9 mouse cellular contexts compared by ENCODE assay signal in genomic region chr4:118171006-118171405, GRCm38 (mm10). TPM values are rescaled to one million over a fixed set of nuclear protein-coding genes. Genes with fewer than 3 reads are reported as not detected.
A peak's percentile ranks its signal among the peaks of the same experiment; 100 is the strongest.
DNase-seq lines count a peak whose midpoint lies in the region; ATAC-seq lines count a peak whose summit lies in the region.
"Had no signal": no experiment of that assay in that cellular context is flagged by ENCODE, and none has a peak within 500 bp of the region (broad histone marks: within the 10 kb centered on the region; RNA-seq: fewer than 3 reads in every experiment).

No protein-coding gene starts in this region.

- no peak overlapping the region for H3K9ac ChIP-seq in limb, embryonic 11.5 days (ENCODE audit: low read length)
- H3K9ac ChIP-seq: heart, embryonic 13.5 days; limb, embryonic 15.5 days had no signal

- no peak overlapping the region for H3K4me3 ChIP-seq in limb, embryonic 11.5 days (ENCODE audit: low read depth, low read length)
- no peak overlapping the region for H3K4me3 ChIP-seq in limb, embryonic 10.5 days
- H3K4me3 ChIP-seq: heart, embryonic 13.5 days; limb, embryonic 15.5 days had no signal

- no peaks in the 10 kb centered on the region for H3K9me3 ChIP-seq in limb, embryonic 11.5 days (ENCODE audit: control insufficient read depth, low read length)
- H3K9me3 ChIP-seq in limb, embryonic 10.5 days (replicated peaks) = no peaks in the 10 kb centered on the region
- H3K9me3 ChIP-seq: heart, embryonic 13.5 days; limb, embryonic 15.5 days had no signal

- 89% methylated on average over 9 of the region's 9 CpGs for WGBS in limb, embryonic 11.5 days
- WGBS in limb, embryonic 10.5 days = 84% methylated on average over 9 of the region's 9 CpGs

- H3K4me2 ChIP-seq in limb, embryonic 11.5 days (ENCODE audit: low read depth, severe bottlenecking) = no peak overlapping the region
- H3K4me2 ChIP-seq: heart, embryonic 13.5 days; limb, embryonic 15.5 days had no signal

- intact Hi-C loops in gastrocnemius, postnatal 14 days (cut with DNase I; ENCODE audit: low total_unique reads) = no loop called here

- DNase-seq in limb, embryonic 11.5 days (ENCODE audit: low spot score) = peak; percentile 36
- no peak for DNase-seq in limb, embryonic 10.5 days (ENCODE audit: low spot score)
- DNase-seq in ES-CJ7 (ENCODE audit: low read depth, low spot score) = peak; percentile 78
- peak; percentile 14 for DNase-seq in c-Kit-positive CD71-positive TER-119-positive erythroid progenitor cells, embryonic 14.5 days (ENCODE audit: low spot score)
- peak; percentile 17 for DNase-seq in retina, postnatal 1 day
- no peak for DNase-seq in gastrocnemius, postnatal 14 days
- DNase-seq in layer of hippocampus, adult 9-10 months (ENCODE audit: low spot score) = no peak

- peaks cover 51% of the 10 kb centered on the region for H3K36me3 ChIP-seq in limb, embryonic 11.5 days (ENCODE audit: control insufficient read depth, insufficient read depth, low read length)
- peaks cover 99% of the 10 kb centered on the region for H3K36me3 ChIP-seq in limb, embryonic 10.5 days

- H3K27me3 ChIP-seq in limb, embryonic 11.5 days (ENCODE audit: control insufficient read depth, insufficient read depth, low read length) = no peaks in the 10 kb centered on the region
- no peaks in the 10 kb centered on the region for H3K27me3 ChIP-seq in limb, embryonic 10.5 days (ENCODE audit: low read depth, poor library complexity, severe bottlenecking)
- H3K27me3 ChIP-seq: heart, embryonic 13.5 days; limb, embryonic 15.5 days had no signal

- H3K27ac ChIP-seq in limb, embryonic 11.5 days (replicated peaks; ENCODE audit: low read depth, low read length) = no peak overlapping the region
- no peak overlapping the region for H3K27ac ChIP-seq in limb, embryonic 10.5 days
- H3K27ac ChIP-seq: heart, embryonic 13.5 days; limb, embryonic 15.5 days had no signal

- no peak for ATAC-seq in limb, embryonic 11.5 days (ENCODE audit: insufficient number of reproducible peaks, low FRiP score, low TSS enrichment, low read depth)

- H3K4me1 ChIP-seq in limb, embryonic 11.5 days (ENCODE audit: control insufficient read depth, insufficient read depth, low read length) = no peaks in the 10 kb centered on the region
- no peaks in the 10 kb centered on the region for H3K4me1 ChIP-seq in limb, embryonic 10.5 days
- H3K4me1 ChIP-seq: heart, embryonic 13.5 days; limb, embryonic 15.5 days had no signal

RNA-seq across cellular contexts. Expression of gene Kdm4a, which starts 8.8 kb away (rescaled TPM):
- 63.9 and 71.4 TPM in 2 replicates for polyA plus RNA-seq in limb, embryonic 11.5 days (2014; fragmentation: Nextera tagmentation; extraction: Ambion mirVana)
- 33.7 and 42.7 TPM in 2 replicates for polyA plus RNA-seq in limb, embryonic 10.5 days (2016; fragmentation: Nextera tagmentation; extraction: Ambion mirVana)
- total RNA-seq in gastrocnemius, postnatal 14 days (2021) = 10 to 100 TPM; 21.4 to 26.2 TPM

RNA-seq across cellular contexts. Expression of gene St3gal3, which starts 36.3 kb away (rescaled TPM):
- 6.3 and 7.3 TPM in 2 replicates for polyA plus RNA-seq in limb, embryonic 11.5 days (2014; fragmentation: Nextera tagmentation; extraction: Ambion mirVana)
- 6.8 and 7.2 TPM in 2 replicates for polyA plus RNA-seq in limb, embryonic 10.5 days (2016; fragmentation: Nextera tagmentation; extraction: Ambion mirVana)
- total RNA-seq in gastrocnemius, postnatal 14 days (2021) = 10 to 100 TPM; 50.0 to 56.1 TPM

Comparison
In these comparisons a context has a peak if more than half of its experiments do, and no peak if none do; other contexts are left out.
1. DNase-seq: peak in limb, embryonic 11.5 days (single experiment), ES-CJ7 (single experiment), c-Kit-positive CD71-positive TER-119-positive erythroid progenitor cells, embryonic 14.5 days (single experiment) and retina, postnatal 1 day (single experiment); none in limb, embryonic 10.5 days (single experiment), gastrocnemius, postnatal 14 days (single experiment) and layer of hippocampus, adult 9-10 months (single experiment).